Mouse (Mus musculus): ENCODE results near the gene Map4k1.
A peak's percentile ranks its signal among the peaks of the same experiment; 100 is the strongest.

Map4k1 gene

GRCm38 (mm10) chr7:28981651-28982273 is at the start of gene Map4k1, which contains the start of gene Eif3k:
TSS of gene Map4k1 (plus strand) at chr7:28982050.
TSS of gene Eif3k (minus strand) at chr7:28981864.
- peak; percentile 98 for DNase-seq

GRCm38 (mm10) chr7:28932421-28933041 is 49.3 kb upstream of the Map4k1 start:
- peak; percentile 60 for DNase-seq

DNA sequence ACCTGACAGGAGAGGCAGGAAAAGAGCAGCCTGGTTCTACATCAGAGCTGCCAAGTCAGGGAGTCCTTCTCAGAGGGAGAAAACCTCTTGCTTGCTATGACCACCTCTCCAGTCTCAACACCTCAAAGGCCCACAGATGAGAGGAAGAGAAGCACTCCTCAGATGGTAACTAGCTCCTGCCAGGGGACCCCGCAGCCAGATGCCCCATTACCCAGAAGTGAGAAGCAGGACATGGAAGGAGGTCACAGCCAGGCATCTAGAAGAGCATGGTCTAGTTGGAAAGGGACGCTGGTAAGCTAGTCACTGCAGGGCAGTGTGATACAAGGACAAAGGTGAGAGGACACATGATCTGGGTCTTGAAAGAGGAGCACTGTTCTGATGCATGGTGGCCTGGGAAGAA is 48.0 kb upstream of the Map4k1 start:
- no peak for DNase-seq

DNA sequence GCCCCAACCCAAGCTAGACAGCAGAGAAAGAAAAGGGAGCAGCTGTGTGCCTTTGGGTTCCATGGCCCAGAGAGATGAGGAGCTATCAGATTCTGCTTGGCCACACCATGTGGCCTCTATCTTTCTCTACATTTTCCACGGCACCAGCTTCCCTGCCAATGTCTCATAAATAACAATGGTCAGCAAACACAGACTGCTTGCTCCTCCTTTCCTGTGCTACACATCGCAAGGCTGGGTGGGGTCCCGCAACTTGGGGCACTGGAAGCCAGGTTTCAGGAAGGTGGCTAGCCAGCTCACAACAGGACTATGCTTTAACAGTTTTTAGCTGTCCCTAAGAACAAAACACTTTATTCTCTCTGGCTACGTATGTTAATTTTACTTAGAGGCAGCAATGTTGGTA is 45.1 kb upstream of the Map4k1 start:
- peak; percentile 63 for DNase-seq

- DNase-seq, result no peak
Observed at GRCm38 (mm10) chr7:28938654-28939053, 43.2 kb upstream of the Map4k1 start.

DNA sequence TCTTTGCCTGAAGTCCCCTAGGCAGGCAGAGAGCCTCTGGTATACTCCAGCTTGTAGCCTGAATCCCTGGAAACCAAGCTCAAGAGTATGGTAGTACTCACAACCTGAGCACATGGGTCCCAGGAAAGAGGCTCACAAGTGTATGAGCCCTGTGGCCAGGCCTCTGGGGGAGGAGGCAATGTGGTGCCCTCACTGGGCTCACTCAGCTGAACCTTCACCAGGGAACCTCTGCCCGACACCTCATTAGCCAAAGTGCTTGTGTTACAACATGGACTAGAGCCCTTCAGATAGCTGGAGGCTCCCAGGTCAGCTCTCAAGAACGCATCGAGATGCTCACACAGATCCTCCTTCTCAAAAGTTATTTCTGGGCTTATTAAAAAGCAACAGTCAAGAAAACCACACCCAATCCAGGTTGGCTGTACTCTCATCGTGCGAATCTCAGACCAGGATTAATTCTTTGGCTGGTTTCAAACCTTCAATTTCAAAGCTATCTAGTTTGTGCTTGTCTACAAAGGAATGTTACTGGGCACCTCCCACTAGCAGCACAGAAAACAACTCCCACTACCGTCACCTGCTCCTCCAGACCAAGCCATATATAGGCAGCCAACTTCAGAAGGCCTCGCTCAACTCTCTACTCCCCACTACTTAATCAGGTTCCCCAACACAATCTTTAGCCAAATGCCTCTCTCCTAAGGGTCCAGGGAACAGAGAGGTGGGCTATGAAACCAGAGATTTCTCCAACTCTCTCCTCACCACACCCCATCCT is 42.2 kb upstream of the Map4k1 start:
- no peak for DNase-seq

GRCm38 (mm10) chr7:28941129-28941528 is 40.7 kb upstream of the Map4k1 start:
- DNase-seq, result no peak

- no peak for DNase-seq
Observed at GRCm38 (mm10) chr7:28941542-28941941, 40.3 kb upstream of the Map4k1 start.

DNA sequence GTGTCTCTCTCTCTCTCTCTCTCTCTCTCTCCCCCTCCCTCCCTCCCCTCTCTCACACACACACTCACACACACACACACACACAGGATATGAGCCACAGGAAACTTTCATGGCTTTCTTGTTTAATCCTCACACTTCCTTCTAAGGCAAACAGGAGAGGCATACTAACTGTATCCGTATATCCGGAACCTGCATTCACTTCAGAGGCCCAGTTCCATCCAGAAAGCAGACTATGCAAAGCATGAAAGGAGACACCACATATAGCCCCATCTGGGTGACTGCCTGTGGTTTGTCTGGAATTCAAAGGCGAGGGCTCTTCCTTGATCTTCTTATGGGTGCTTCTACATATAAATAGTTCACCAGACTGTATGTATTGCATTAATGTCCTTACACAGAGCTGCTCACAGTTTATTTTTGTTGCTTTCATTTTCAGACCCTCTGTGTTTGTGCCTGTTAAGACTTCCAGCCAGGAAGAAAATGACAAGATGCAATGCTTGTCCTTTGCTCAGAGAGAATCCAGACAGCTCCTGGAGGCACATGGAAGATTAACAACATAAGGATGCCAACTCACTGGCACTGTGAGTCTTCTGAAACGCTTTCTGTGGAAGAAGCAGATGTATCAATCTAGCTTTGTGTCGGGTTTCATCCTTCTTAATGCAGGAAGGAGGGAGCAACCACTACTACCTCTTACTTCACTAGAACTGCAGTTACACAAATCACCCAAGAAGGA is 38.2 kb upstream of the Map4k1 start:
- DNase-seq, result no peak

DNA sequence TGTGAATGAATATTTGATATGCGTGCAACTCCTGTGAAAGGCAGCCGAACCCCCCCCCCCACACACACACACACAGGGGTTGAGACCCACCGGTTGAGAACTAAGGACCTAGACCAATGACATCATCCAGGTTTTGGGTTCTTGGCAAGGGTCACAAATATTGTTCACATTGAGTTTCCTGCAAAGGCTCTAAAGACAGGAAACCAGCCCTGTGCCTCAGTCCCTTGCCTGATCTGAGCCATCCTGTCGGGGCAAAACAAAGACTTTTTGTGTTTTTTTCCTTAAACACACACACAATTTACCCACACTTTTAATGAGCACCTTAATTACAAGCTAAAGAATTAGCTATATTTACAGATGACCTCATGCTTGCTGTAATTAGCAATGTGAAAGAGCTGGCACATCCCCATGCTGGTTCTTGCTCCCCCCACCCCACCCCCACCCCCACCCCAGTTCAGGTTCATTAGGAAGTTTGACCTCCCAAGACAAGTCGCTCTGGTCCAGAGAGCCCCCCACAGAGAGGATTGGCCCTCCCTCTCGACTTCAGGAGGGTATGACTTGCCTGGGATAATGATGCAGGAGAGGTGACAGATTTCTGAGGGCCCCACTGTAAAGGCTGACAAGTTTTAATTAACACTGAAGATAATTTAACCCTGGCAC is 37.0 kb upstream of the Map4k1 start:
- no peak for DNase-seq

- DNase-seq, result peak; percentile 46
Observed at GRCm38 (mm10) chr7:28945416-28946270, 36.2 kb upstream of the Map4k1 start.

GRCm38 (mm10) chr7:28946271-28946610 is 35.6 kb upstream of the Map4k1 start:
- no peak for DNase-seq

DNA sequence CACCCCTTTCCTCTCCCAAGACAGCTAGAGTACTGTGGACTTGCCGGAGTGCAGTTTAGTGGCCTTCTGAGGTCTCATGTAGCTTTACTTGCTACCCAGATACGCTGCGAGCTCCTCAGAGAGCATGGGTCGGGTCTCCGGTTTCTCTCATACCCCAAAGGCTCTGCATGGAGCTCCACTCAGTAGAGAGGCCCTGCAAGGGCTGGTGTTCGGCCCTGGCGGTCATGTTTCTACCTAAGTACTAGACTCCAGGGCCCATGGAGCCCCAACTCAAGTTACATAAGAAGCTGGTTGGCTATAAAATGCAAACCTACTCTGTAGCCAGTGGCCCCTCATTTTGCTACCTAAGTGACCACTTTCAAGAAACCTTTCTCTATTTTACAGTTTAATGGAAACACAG is 33.1 kb upstream of the Map4k1 start:
- DNase-seq, result no peak

DNA sequence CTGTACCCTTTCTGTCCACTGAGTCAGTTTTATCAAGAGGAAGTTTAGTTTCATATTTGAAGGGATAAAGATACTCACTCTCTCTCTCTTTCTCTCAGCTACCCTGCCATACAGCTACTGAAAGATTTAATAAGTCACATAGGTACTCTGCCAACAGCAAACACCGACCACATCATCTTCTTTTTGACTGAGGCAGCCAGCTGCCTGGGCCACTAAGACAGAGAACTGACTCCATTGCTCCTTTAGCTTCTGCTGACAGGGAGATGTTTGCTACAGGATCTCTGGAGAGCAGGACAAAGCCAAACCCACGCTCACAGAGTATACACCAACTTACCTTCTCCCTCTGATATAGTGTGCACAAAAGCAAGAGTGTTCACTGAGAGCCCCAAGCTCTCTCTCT is 32.6 kb upstream of the Map4k1 start:
- DNase-seq, result no peak

DNA sequence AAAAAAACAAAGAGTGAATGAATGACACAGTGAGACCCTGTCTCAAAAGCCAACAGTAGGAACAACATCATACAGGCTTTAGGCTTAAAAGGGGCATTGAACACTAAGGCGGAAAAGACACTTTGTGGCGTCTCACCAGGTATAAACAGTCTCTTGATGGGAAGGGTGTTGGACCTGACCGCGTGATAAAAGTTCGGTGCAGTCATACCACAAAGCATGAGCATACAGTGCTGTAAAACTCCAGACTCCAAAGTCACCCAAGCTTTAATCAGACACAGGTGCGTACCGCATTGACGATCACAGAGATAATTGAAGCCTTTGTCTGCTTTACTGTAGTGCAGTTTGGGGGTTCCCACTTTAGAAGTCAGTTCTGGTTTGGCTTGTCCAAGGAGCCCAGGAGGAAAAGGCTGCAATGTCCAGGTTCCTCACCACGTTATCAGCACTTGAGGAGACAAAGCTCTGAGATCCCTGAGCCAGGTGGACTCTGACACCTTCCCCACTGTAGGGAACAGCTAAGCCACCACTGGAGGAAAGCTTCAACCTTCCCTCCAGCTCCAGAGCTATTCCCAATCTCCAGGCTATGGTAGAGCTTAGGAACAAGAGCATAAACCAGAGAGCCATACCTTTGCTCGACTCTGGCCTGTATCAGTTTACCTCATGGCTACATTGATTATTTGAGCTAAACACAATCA is 31.4 kb upstream of the Map4k1 start:
- no peak for DNase-seq

- DNase-seq, result no peak
Observed at GRCm38 (mm10) chr7:28951764-28952163, 30.1 kb upstream of the Map4k1 start.

DNA sequence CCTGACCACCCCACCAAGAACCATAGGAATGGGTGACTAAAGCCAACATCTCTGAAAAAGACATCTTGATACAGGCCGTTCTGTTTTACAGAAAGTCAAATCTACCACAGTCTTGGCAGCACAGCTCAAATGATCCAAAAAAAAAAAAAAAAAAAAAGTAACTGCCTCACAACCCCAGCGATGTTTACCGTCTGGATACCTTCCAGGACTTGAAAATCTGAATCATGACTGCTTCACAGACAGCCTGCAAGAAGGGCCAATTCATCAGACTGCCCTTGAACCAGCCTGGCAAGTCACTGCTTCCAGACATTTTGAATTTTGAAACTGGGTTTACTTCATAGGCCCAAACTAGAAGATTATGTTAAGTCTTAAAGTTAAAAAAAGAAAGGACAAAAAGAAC is 29.1 kb upstream of the Map4k1 start:
- peak; percentile 55 for DNase-seq

- DNase-seq, result no peak
Observed at GRCm38 (mm10) chr7:28953476-28954376, 28.1 kb upstream of the Map4k1 start.

DNA sequence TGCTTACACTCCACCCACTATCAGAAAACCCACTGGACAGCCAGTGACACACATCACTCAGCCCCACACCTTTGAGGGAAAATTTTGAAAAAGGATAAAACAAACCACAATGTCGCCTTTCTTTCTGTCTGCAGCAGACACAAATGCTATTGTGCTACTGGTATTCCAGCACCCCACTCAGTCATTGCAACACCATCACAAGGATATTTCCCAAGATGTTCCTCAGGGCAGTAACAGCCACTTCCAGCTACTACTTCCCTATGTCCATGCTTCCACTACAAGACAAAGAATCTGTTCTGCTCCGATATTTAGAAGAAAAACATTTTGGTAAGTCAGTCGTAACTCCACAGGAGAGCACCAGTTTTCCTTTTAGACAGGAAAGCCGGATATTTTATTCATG is 27.1 kb upstream of the Map4k1 start:
- no peak for DNase-seq

DNA sequence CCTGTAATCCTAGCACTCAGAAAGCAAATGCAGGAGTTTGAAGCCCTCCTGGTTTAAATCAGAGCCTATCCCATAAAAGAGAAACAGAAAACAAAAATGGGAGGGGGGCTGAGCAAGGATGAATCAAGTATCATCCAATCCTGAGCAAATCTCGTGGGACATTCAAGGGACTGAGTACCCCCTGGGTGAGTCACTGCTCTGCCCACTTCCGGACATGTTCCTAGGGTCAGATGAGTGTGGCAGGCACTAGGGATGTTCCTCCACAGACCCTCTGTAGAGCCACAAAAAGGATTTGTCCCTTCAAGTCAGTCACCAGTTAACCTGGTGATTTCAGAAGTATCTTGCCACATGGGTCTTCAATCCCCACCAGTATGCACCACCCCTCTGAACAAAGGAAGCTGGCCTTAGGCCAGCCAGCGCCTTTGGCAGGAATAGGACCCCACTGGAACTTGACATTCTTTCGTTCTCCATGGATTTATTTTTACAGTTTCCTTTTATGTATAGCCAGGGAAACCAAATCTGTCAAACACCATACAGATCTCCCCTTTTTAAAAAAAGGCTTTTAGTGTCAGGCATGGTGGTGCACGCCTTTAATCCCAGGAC is 26.5 kb upstream of the Map4k1 start:
- DNase-seq, result no peak

Measured in lung, postnatal 14 days (tissue).